Mouse (Mus musculus): Measurements from ENCODE around the gene 9130019O22Rik.

DNA sequence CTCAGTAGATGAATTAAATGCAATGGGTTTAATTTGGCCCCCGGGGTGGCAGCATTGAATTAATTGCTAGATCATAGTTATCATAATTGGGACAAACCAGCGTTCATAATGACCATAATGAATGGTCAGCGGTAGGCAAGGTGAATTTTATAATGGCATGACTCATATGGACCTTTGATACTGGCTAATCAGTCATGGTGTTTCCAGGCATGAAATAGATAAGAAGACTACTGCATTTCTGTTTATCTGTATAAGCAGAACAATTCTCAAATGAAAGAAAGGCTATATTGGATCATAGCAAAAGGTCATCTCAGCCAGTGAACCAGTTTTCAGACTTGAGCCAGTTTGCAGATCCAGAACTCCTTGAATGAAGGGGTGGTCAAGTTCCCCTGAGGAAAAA, 13.4 kb upstream of the 9130019O22Rik start:
- TF ChIP-seq CTCF (IDR thresholded peaks at IDR 0.05; ENCODE audit: borderline replicate concordance, extremely low read depth, insufficient read depth, insufficient read length) (no peak), POLR2A (IDR thresholded peaks at IDR 0.05; ENCODE audit: borderline replicate concordance, extremely low read depth, insufficient read depth, insufficient read length, poor library complexity, severe bottlenecking) (no peak)
